Mouse (Mus musculus) adrenal gland, adult 18-20 months (tissue): Measurements from ENCODE around the gene Iqsec1. TPM values are rescaled to one million over a fixed set of nuclear protein-coding genes. Genes with fewer than 3 reads are reported as not detected.

Experiments used
- DNase-seq, 2 experiments: peaks; one replicate each; pipeline ENCODE4 v3.0.0; 2021 to 2022; ENCODE audit warnings: low spot score in 2 of 2
- total RNA-seq, 2 experiments: library from RNA; stranded (reverse); gene quantifications; 1 replicate in 1 of 2; 2 replicates in 1 of 2; pipeline ENCODE4 v1.2.3; 2021

Iqsec1 gene
- total RNA-seq, 2 experiments from 2014 or later, result 112 to 113 TPM

DNA sequence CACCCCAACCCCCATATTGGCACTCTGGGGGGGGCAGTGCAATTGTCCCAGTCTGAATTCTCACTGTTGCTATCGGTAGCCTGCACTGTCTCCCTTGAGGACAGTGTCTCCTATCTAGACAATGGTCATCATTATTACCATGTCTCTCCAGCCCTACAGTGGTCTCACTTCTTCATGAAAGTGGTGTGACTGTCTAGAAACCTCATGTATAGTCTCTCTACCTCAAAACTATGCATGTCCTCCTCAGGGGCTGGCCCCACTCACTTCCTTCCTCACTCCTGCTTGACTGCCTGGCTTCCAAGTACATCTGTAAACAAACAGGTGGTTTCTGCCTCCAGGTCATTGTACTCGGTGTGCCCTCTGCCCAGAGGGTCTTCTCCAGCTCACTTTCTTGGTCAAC is 230.3 kb downstream of the Iqsec1 start:
- no peak for DNase-seq

- no peak for DNase-seq
Measured at GRCm38 (mm10) chr6:90757427-90757883, 231.0 kb downstream of the Iqsec1 start.

DNA sequence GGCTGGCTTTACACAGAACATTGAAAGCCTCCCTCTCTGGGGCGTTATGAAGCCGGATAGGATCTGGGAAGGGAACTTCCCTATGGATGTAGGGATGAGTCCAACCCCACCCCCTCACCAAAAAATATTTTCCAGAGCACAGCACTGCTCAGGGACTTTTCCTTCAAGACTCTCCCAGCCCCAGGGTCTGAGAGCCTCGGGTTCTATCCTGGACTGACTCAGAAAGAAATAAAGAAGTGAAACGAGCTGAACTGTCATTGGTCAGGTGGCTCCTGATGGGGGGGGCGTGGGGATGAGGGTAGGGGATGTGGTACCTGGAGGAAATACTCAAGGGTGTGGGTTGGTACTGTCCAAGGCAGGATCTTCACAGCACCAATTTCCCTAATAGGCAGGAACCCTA is 231.9 kb downstream of the Iqsec1 start:
- DNase-seq, result no peak

DNA sequence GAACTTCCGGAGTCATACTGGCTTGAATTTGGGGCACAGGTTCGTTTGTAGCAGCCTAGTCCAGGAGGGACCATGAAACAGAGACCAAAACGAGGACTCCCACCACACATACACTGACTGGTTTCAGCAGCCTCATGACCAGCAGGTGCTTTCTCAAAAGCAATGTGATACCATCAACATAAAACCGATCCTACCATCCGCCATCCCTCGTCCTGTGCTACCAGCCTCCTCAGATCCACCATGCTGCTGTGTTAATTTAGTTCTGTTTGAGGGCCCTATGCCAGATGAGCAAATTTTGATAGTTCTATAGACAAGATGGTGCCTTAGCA is 232.9 kb downstream of the Iqsec1 start:
- DNase-seq, result no peak

DNA sequence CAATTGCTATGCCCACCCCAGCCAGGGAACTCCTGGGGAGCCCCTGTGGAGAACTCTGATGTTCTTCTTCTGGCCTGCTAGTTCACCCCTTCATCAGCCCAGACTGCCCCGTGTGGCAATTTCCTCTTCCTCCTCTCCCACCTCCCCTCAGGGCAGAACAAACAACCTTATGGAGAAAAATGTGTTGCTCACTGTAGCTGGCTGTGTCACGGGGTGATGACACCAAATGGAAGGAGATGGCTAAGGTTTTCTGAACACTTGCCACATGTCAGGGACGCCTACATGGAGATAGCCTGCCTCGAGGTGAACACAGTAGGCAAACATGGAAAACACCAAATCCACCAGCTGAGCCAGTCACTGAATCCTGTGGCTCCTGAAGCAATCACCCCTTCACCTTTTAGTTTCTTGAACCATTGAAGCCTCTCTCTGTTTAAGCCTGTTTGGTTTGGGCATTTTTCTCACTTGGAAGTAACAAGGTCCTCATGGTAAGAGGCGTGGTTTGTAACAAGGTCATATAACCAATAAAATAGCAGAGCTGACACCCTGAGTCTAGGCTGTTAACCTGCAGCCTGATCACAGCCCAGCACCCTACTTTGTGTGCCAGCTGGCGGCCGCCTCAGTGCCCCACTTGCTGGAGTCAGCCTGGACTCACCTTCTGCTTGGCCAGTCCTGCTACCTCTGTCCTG is 233.4 kb downstream of the Iqsec1 start:
- no peak for DNase-seq

DNA sequence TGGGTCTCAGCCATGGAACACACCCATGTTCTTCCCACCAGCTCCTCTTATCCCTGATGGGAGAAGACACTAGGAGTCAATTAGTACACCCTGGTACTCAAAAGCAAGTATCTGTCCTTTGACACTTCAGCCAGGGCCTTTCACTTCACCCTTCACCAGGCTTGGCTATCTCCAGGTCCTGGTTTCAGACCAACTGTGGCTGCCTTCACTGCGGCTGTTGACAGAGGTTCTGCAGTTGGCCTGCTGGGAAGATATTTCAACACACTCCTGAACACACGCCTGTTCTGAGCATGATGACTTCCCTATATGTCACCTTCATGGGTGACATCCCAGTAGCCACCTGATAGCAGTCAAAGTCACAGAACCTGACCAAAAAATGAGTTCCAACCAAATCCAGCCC is 234.4 kb downstream of the Iqsec1 start:
- DNase-seq, result no peak

GRCm38 (mm10) chr6:90753656-90754055 is 234.8 kb downstream of the Iqsec1 start:
- no peak for DNase-seq

GRCm38 (mm10) chr6:90751624-90752023 is 236.9 kb downstream of the Iqsec1 start:
- DNase-seq, result no peak

GRCm38 (mm10) chr6:90750091-90750490 is 238.4 kb downstream of the Iqsec1 start:
- no peak for DNase-seq

- DNase-seq, result no peak
Measured at GRCm38 (mm10) chr6:90749414-90749937, 239.0 kb downstream of the Iqsec1 start.

GRCm38 (mm10) chr6:90748976-90749375 is 239.5 kb downstream of the Iqsec1 start:
- no peak for DNase-seq

DNA sequence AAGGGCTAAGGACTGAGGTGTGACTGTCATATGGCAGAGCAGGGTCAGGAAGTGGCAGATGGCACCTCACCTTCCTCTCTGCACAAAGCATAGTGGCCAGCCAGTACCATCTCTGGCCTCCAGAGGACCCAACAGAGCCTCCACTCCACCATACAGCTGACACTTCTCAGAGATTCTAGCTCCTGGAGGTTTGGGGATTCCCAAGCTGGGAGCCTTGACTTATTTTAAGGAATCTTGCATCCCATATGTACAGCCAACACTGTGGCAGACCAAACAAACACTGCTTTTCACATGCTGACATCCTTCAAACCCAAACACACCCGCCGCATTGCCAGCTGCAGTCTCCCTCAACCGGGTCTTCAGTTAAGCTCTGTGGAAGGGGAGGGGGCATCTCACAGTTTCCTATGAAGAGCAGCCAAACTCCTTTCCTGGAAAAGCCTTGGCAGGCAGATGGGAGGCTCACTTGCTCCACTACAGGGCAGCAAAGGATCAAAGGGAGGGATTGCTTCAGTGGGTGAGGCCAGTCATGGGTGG is 242.1 kb downstream of the Iqsec1 start:
- no peak for DNase-seq

DNA sequence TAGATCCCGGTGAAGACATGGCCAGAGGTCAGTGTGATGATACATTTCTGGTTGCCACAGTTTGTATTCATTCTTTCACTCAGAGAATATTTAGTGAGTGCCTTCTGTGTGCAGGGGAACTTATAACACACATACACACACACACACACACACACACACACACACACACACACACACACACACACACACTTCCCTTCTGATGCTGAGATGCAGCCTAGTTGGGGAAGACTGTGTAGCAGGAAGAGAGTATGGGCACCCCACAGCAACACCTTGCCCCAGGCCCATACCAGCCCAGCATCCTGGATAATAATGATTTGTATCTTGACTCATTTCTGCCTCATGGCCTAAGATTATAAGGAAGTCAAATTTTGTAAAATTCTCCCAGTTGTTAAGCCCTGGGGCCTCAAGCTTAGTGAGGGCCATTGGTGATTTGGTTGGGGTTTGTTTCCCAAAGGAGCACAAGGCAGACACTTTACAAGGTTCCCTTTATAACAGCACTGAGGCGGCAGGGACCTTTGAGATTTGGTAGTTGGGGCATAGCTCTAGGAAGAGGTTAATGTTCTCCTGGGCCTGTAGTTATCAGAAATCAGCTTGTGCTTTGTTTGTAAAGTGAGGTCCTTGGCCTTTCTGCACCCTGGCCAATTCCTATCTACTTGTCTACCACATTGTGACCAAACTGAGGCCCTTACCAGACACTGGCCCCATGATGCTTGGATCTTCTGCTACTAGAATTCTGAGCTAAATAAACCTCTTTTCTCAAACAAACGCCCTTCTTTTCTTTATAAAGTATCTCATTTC is 242.9 kb downstream of the Iqsec1 start:
- DNase-seq, result no peak

DNA sequence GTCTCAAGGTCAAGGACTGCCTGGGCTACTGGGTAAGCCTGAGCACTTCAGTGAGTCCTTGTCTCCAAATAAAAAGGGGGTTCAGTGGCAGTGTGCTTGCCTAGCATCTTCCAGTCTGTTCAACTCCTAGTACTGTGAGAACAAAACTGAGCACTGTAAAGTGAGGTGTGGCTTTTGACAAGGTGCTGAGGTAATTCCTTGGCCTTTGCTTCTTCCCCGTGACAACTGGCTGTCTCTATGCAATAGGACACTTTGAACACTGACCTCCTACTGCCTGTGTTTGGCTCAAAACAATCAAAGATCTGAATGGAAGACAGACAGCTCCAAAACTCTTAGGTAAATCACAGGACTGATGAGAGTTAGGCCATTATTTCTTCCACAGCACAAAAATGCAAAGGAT is 246.0 kb downstream of the Iqsec1 start:
- no peak for DNase-seq

DNA sequence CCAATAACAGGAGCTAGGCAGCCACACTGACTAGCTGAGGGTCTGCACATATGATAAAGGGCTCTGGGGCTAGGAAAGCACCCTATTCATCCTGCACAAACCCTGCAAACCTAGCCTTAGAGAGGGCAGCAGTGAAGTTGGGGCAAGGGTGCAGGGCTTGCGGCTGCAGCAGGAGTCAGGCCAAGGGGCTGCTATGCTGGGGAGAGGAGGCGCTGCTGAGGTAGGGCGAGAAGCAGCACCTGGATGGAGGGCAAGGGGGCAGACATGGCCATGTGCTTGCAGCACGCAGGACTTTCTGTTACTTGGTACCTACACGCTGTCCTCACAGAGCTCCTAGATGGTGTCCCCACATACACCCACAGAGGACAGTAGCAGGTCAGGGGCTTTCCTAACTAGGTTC is 246.8 kb downstream of the Iqsec1 start:
- DNase-seq, result no peak

DNA sequence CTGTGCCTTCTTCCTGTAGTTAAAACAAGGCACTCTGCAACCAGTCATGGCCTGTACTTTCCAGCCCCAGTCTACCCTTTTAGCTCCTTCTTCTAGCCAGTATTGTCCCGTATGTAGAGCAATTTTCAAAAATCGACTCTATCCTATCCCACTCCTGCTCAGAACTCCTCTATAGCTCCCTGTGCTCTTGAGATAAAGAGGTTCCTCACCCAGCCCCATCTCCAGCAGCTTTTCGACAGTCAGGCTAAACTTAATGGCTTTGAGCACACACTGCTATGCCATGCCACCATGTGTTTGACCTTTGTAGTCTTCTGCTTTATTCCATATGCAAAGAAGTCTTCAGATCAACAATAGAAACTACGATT is 247.4 kb downstream of the Iqsec1 start:
- no peak for DNase-seq

- no peak for DNase-seq
Measured at GRCm38 (mm10) chr6:90740348-90741055, 248.0 kb downstream of the Iqsec1 start.

DNA sequence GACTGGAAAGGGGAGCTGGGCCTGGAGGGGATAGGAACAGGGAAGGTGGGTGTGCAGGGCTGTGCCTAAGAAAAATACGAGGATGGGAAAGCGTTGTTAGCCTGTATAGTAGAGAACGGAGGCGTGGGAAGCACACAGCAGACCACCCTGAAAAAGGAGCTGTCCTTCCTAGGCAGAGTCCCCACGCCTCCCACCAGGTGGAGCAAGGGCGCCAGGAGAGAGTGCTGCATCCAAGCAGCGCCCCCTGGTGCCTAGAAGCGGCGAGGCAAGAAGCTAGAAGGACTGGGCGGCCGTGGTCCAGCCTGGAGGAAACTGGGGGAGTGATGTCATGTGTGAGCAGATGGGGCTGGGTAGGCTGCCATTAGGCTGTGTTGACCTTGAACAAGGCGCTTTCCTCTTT is 251.1 kb downstream of the Iqsec1 start:
- DNase-seq, result peak; percentile 93 to 95

- DNase-seq, result peak; percentile 72 to 77
Measured at GRCm38 (mm10) chr6:90736691-90737245, 251.7 kb downstream of the Iqsec1 start.

- DNase-seq, result peak; percentile 59 to 63
Measured at GRCm38 (mm10) chr6:90736074-90736672, 252.3 kb downstream of the Iqsec1 start.
